Mouse (Mus musculus) layer of hippocampus, adult 6 months (tissue): Measurements from ENCODE around the gene Zfp472. TPM values are rescaled to one million over a fixed set of nuclear protein-coding genes. Genes with fewer than 3 reads are reported as not detected.

Experiments
- long read RNA-seq, 2 experiments: library from polyadenylated mRNA; unstranded; transcript quantifications; one replicate each; pipeline ENCODE4 v2.0.0; 2019 to 2020
- polyA plus RNA-seq: library from polyadenylated mRNA; unstranded; fragments of <200 nt; fragmentation: Nextera tagmentation; gene quantifications from 2 replicates; pipeline ENCODE4 v1.2.3, GENCODE M21; 2021

Gene Zfp472
- polyA plus RNA-seq: 4.0 and 4.2 TPM in 2 replicates
- long read RNA-seq, experiment 1, transcript Zfp472-201 (4 exons, 2,376 nt): major isoform, 10 of 11 reads
- long read RNA-seq, experiment 1, partial matches to known transcripts: 0 of 11 reads
- long read RNA-seq, experiment 1, other reads (novel, unspliced or antisense): 1 of 11 reads
- long read RNA-seq, experiment 2, transcript Zfp472-201 (4 exons, 2,376 nt): major isoform, 36 of 37 reads
- long read RNA-seq, experiment 2, partial matches to known transcripts: 0 of 37 reads
- long read RNA-seq, experiment 2, other reads (novel, unspliced or antisense): 1 of 37 reads

DNA sequence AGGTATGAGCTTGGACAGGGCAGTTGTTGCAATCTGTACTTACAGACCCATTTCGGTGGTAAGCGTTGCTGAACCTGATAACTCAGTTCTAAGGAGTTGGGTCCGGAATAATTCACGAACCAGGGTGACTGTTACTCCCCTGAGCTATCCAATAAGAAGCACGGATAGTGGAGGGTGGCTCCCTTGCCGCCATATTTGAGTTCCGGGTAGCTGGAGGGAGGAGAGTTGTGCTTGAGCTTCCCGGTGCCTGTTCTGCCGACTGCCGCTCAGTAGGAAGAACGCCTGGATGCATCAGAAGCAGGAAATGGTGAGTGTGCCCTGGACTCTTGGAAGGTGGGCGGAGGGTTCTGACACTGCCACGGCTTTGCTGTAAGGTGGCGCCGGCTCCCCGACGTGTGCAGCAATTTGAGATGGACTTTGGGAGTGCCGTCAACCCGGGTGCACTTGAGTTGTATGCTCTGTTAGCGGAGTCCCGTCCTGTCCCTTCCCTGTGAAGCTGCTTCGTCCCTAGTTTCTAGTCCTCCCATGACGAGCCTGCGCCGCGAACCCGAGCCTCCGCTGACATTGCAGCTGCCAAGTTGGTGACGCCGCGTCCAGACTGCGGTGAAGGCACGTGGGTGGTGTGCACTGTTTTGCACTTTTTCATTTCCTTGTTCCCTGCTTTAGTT lies at the start of gene Zfp472:
Gene Zfp472 (plus strand): TSS at position 192 of the 668 bp plus-strand sequence.

DNA sequence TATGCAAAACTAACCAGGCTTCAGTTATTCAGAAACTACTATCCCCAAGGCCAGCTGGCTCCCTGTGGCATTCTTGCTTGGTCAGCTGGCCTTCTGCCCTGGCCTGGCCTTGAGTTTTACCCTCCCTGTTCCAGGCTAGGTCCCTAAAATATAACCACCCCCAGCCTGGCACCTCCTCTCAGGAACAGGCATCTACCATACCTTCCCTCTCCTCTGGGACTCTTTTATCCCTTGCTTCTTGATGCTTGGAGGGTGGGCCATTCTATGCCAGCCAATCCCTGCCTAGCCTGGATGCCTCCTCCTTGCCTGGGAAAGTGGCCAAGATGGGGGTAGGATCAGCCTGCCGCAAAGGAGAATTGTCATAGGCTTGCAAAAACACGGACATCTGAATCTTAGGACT lies 48.5 kb upstream of the Zfp472 start, which contains the start of gene Cyp4f14:
Gene Cyp4f14 (minus strand): TSS at position 212 of the 400 bp plus-strand sequence.

DNA sequence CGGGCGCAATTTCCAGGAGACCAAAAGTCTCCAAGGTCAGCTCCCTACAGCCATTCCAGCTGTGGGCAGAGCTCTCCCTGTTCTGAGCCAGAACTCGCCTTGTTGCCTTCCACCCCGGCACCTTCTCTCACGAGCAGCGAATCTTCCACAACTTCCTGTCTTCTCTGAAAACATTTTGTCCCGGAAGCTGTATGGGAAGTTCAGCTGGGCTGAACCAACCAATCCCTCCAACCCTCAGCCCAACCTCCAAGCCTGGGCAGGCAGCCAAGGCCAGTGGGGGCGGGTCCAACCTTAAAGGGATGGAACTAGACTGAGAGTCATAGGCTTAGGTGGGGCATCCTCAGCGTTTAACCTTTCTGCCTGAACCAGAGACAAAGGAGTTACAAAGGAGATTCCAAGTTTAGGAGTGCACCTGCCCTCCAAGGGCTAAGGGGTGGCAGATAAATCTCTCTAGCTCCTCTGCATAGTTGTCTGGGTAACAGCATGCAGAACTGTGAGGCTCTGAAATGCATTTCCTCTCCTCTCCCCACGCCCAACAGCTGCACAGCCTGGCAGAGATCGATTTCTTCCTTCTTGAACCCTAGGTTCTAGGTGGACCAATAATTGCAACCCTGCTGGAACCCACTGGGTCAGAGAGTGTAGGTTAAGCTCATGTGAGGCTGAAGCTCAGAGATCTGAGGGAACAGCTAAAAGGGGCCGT lies 18.2 kb upstream of the Zfp472 start, which contains the start of gene Cyp4f13:
Gene Cyp4f13 (minus strand): TSS at position 188 of the 700 bp plus-strand sequence.

DNA sequence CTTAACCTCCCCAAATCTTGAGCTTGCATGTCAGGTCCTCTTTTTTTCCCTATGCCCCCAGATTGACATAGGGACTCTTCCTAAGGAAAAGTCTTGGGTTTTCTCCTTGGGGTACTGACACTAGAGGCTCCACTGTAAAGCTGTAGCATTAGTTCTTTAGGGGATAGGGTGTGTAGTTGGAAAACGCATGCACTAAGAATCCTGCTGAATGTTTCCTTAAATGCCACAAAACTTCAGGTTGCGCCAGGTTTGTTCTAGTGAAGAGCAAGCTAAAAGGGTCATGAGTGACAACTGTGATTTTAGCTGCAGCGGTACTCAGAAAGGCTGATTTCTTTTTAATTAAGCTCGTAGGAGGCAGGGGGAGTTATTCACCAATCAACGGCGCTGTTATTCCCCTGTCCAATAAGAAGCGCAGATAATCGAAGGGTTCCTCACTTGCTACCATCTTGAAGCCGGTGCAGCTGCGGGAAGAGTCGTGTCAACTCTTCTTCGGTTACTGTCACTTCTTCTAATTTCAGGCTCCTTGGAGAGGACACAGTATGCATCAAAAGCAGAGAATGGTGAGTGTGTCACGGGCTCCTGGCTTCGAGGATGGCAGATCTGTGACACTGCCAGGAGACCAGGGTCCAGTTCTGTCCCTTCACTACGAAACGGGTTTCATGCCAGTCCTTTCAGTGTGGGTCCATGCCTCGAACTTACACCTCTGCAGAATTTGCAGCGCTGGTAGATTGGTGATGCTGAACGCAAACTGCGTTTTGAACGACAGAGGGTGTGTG lies 27.3 kb downstream of the Zfp472 start, which contains the start of gene Zfp952:
Gene Zfp952 (plus strand): TSS at position 431 of the 776 bp plus-strand sequence.

Other genes with a start within 250 kb of the Zfp472 start
- 8.2 and 13.9 TPM in 2 replicates for gene Zfp871, start 177.5 kb upstream of the Zfp472 start, polyA plus RNA-seq
- gene Zfp811, start 155.9 kb upstream of the Zfp472 start, polyA plus RNA-seq: 2.4 and 3.6 TPM in 2 replicates
- gene Zfp799, start 135.6 kb upstream of the Zfp472 start, polyA plus RNA-seq: 12.1 and 12.7 TPM in 2 replicates
- 2.6 and 2.8 TPM in 2 replicates for gene Zfp870, start 74.2 kb upstream of the Zfp472 start, polyA plus RNA-seq
- gene Cyp4f14, start 48.5 kb upstream of the Zfp472 start, polyA plus RNA-seq: 9.2 and 10.1 TPM in 2 replicates
- 8.4 and 9.0 TPM in 2 replicates for gene Cyp4f13, start 18.4 kb upstream of the Zfp472 start, polyA plus RNA-seq
- gene Zfp952, start 27.3 kb downstream of the Zfp472 start, polyA plus RNA-seq: 9.7 and 10.0 TPM in 2 replicates
- 9.0 and 10.2 TPM in 2 replicates for gene Zfp763, start 67.6 kb downstream of the Zfp472 start, polyA plus RNA-seq
- gene 4921501E09Rik, start 102.2 kb downstream of the Zfp472 start, polyA plus RNA-seq: not detected in 2 replicates
- 9.9 TPM in 2 replicates for gene Zfp563, start 123.5 kb downstream of the Zfp472 start, polyA plus RNA-seq
- 0.84 and 0.85 TPM in 2 replicates for gene Morc2b, start 173.9 kb downstream of the Zfp472 start, polyA plus RNA-seq
- not detected in 2 replicates for gene Olfr55, start 202.6 kb downstream of the Zfp472 start, polyA plus RNA-seq
- not detected in 2 replicates for gene Olfr239, start 225.5 kb downstream of the Zfp472 start, polyA plus RNA-seq